Mouse (Mus musculus) CH12.LX (cell line): ENCODE results near the gene Gmds. TPM values are rescaled to one million over a fixed set of nuclear protein-coding genes. Genes with fewer than 3 reads are reported as not detected.

Source experiments
- DNase-seq: peaks from one replicate; pipeline ENCODE4 v3.0.0-alpha.2; 2013; ENCODE audit errors: extremely low read depth
- H3K27ac ChIP-seq: 2 replicates; pipeline ENCODE4 v1.5.1; 2012; ENCODE audit warnings: low read depth, mild to moderate bottlenecking, control low read depth, moderate library complexity; ENCODE audit not compliant: insufficient read depth
- H3K27me3 ChIP-seq: replicated peaks from 2 replicates; pipeline ENCODE3; 2012; ENCODE audit warnings: inconsistent platforms
- H3K36me3 ChIP-seq, 2 experiments: replicated peaks in 1 of 2; 2 replicates each; pipeline versions ENCODE3 to v1.6.1; 2012; ENCODE audit warnings: inconsistent platforms in 1 of 2, low read length in 1 of 2, mild to moderate bottlenecking in 1 of 2, mixed read lengths in 1 of 2, moderate library complexity in 1 of 2; ENCODE audit not compliant: control insufficient read depth in 1 of 2, insufficient read depth in 1 of 2
- H3K4me1 ChIP-seq, 2 experiments: 2 replicates each; pipeline ENCODE4 v1.6.1; 2012; ENCODE audit warnings: inconsistent platforms in 1 of 2, moderate library complexity in 1 of 2; ENCODE audit not compliant: insufficient read depth in 2 of 2, control insufficient read depth in 1 of 2
- H3K4me2 ChIP-seq: 2 replicates; pipeline ENCODE4 v1.6.1; 2012; ENCODE audit warnings: low read depth, mild to moderate bottlenecking, control low read depth; ENCODE audit not compliant: poor library complexity, insufficient read depth, severe bottlenecking
- H3K4me3 ChIP-seq, 3 experiments: fragments of 150-350 bp in 1 of 3; sonication (generic) in 1 of 3; replicated peaks in 1 of 3; 2 replicates each; pipeline versions ENCODE3 to v1.5.1; 2011 to 2012; ENCODE audit warnings: low read depth in 2 of 3, low read length in 2 of 3, mild to moderate bottlenecking in 2 of 3, moderate library complexity in 2 of 3, control low read depth in 1 of 3, improper control_type of control experiment in 1 of 3, inconsistent platforms in 1 of 3, mixed read lengths in 1 of 3; ENCODE audit not compliant: poor library complexity in 1 of 3
- H3K79me2 ChIP-seq: replicated peaks from 2 replicates; pipeline ENCODE4 v1.6.1; 2012; ENCODE audit warnings: mild to moderate bottlenecking, moderate library complexity; ENCODE audit not compliant: control insufficient read depth, poor library complexity, insufficient read depth, severe bottlenecking; ENCODE audit errors: extremely low read depth
- H3K9ac ChIP-seq: 2 replicates; pipeline ENCODE4 v1.6.1; 2012; ENCODE audit warnings: low read depth, mild to moderate bottlenecking, control low read depth, moderate library complexity; ENCODE audit not compliant: insufficient read depth
- H3K9me3 ChIP-seq: replicated peaks from 2 replicates; pipeline ENCODE3; 2012; ENCODE audit warnings: low read length, inconsistent platforms, mixed read lengths
- CHD1 ChIP-seq: IDR thresholded peaks from 2 replicates; pipeline ENCODE4 v1.6.1; 2012; ENCODE audit warnings: low read depth, low read length, improper control_type of control experiment, inconsistent platforms
- CHD2 ChIP-seq: IDR thresholded peaks from 2 replicates; pipeline ENCODE4 v1.6.1; 2011; ENCODE audit warnings: low read length, improper control_type of control experiment
- E2F4 ChIP-seq: IDR thresholded peaks from 2 replicates; pipeline ENCODE4 v1.6.1; 2011; ENCODE audit warnings: low read depth, low read length, improper control_type of control experiment; ENCODE audit not compliant: insufficient replicate concordance
- IRF4 ChIP-seq: IDR thresholded peaks from 2 replicates; pipeline ENCODE4 v1.6.1; 2014; ENCODE audit warnings: low read depth, mild to moderate bottlenecking, inconsistent platforms, low read length, improper control_type of control experiment
- NRF1 ChIP-seq: IDR thresholded peaks from 2 replicates; pipeline ENCODE4 v1.6.1; 2014; ENCODE audit warnings: low read depth, mild to moderate bottlenecking, inconsistent platforms, low read length, improper control_type of control experiment, moderate library complexity
- PAX5 ChIP-seq: IDR thresholded peaks from 2 replicates; pipeline ENCODE4 v1.6.1; 2012; ENCODE audit warnings: low read length, inconsistent platforms, mixed read lengths
- RAD21 ChIP-seq: IDR thresholded peaks from 2 replicates; pipeline ENCODE4 v1.6.1; 2011; ENCODE audit warnings: low read depth, mild to moderate bottlenecking, low read length, improper control_type of control experiment, moderate library complexity
- RCOR1 ChIP-seq: conservative IDR thresholded peaks from 2 replicates; pipeline ENCODE4 v1.6.1; 2012; ENCODE audit warnings: low read depth, mild to moderate bottlenecking, inconsistent platforms, low read length, improper control_type of control experiment
- SIN3A ChIP-seq: IDR thresholded peaks from 2 replicates; pipeline ENCODE4 v1.6.1; 2012; ENCODE audit warnings: low read length, improper control_type of control experiment, inconsistent platforms
- TBP ChIP-seq: conservative IDR thresholded peaks from 2 replicates; pipeline ENCODE4 v1.6.1; 2011; ENCODE audit warnings: low read depth, low read length, improper control_type of control experiment
- TCF12 ChIP-seq: IDR thresholded peaks from 2 replicates; pipeline ENCODE4 v1.6.1; 2014; ENCODE audit warnings: low read depth, mild to moderate bottlenecking, inconsistent platforms, low read length, improper control_type of control experiment
- USF2 ChIP-seq: conservative IDR thresholded peaks from 2 replicates; pipeline ENCODE4 v1.6.1; 2011; ENCODE audit warnings: low read depth, low read length, improper control_type of control experiment
- ZC3H11A ChIP-seq: IDR thresholded peaks from 2 replicates; pipeline ENCODE4 v1.6.1; 2012; ENCODE audit warnings: low read depth, mild to moderate bottlenecking, inconsistent platforms, low read length, improper control_type of control experiment
- ZMIZ1 ChIP-seq: IDR thresholded peaks from 2 replicates; pipeline ENCODE4 v1.6.1; 2012; ENCODE audit warnings: low read depth, mild to moderate bottlenecking, inconsistent platforms, low read length, improper control_type of control experiment
- ZNF384 ChIP-seq: IDR thresholded peaks from 2 replicates; pipeline ENCODE4 v1.6.1; 2012; ENCODE audit warnings: low read depth, low read length, improper control_type of control experiment, inconsistent platforms
- dilution Hi-C: fragments of 300-500 bp; cut with MboI; formaldehyde crosslinking; loops from 2 replicates; pipeline ENCODE4 v1.14.3; 2020; ENCODE audit warnings: low sequenced_read_pairs; ENCODE audit not compliant: extremely low pct_unique_long_range_greater_than_20kb, extremely low pct_ligation_motif_present
- in situ Hi-C: fragments of 300-500 bp; cut with MboI; formaldehyde crosslinking; loops from 3 replicates; pipeline ENCODE4 v1.14.3; 2019; ENCODE audit warnings: low sequenced_read_pairs, low pct_ligation_motif_present, low pct_unique_long_range_greater_than_20kb, mixed read lengths
- polyA plus RNA-seq: library from polyadenylated mRNA; unstranded; fragments of >175 nt; gene quantifications from 2 replicates; pipeline ENCODE4 v1.2.1, GENCODE M21; 2012; ENCODE audit warnings: low read depth; ENCODE audit not compliant: insufficient read length
- total RNA-seq, 2 experiments: library from RNA; depleted of rRNA; stranded (reverse); fragments of 300-350 nt in 1 of 2; fragments of >200 nt in 1 of 2; gene quantifications; 2 replicates each; pipeline ENCODE4 v1.2.3; 2012 to 2014

The Gmds gene
- total and polyA plus RNA-seq, 3 experiments = 11.0 to 19.3 (median 15.1) TPM

- in situ Hi-C loops = no loop called here
- H3K79me2 ChIP-seq = no peaks in the 10 kb centered on the region
- no peak overlapping the region for H3K9ac ChIP-seq
- no peaks in the 10 kb centered on the region for H3K36me3 ChIP-seq
- H3K27me3 ChIP-seq = no peaks in the 10 kb centered on the region
- no peak for TF ChIP-seq NRF1
- TF ChIP-seq CHD2 = no peak
- TF ChIP-seq ZNF384 = no peak
- TF ChIP-seq SIN3A = no peak
- TF ChIP-seq RAD21 = no peak
- H3K4me2 ChIP-seq = no peak overlapping the region
- dilution Hi-C loops = no loop called here
- no peak overlapping the region for H3K4me3 ChIP-seq
- no peak overlapping the region for H3K27ac ChIP-seq
- DNase-seq = no peak
- H3K9me3 ChIP-seq = no peaks in the 10 kb centered on the region
- peaks cover 0 to 5% of the 10 kb centered on the region in 2 experiments; a peak in 1 of 4 replicates for H3K4me1 ChIP-seq
Observed at GRCm38 (mm10) chr13:32158240-32158639, 180.3 kb downstream of the Gmds start.

- Histone ChIP-seq H3K79me2 (no peaks in the 10 kb centered on the region), H3K4me2 (no peak overlapping the region), H3K36me3 (no peaks in the 10 kb centered on the region), H3K9ac (no peak overlapping the region), H3K9me3 (no peaks in the 10 kb centered on the region), H3K4me1 (no peaks in the 10 kb centered on the region), H3K4me3 (no peak overlapping the region), H3K27ac (no peak overlapping the region), H3K27me3 (no peaks in the 10 kb centered on the region)
- dilution Hi-C loops = no loop called here
- in situ Hi-C loops = no loop called here
- DNase-seq = no peak
- TF ChIP-seq ZNF384 (no peak), TBP (no peak), CHD1 (no peak), E2F4 (no peak), IRF4 (no peak), TCF12 (no peak), CHD2 (no peak), USF2 (no peak)
- TF ChIP-seq, all 38 proteins: peak for 0
Observed at GRCm38 (mm10) chr13:32145916-32146315, 192.6 kb downstream of the Gmds start.

DNA sequence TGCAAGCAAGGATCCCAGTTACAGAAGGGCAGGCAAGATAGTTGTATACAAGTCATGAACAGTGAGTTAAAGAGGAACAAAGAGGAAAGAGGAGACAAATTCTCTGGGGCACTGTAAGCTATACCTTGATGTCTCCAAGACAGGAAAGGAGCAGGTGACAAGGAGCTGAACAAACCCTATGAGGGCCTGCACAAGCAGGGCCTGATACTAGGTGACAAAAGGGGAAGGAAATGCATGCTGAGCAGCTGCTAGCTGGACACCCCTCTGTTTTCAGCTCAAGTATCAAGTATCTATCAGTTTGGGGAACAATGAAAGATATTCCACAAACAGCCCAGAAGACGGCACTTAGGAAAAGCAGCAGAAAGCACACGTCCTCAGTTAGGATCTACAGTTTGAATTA is 193.4 kb downstream of the Gmds start:
- Histone ChIP-seq H3K36me3 (no peaks in the 10 kb centered on the region), H3K27me3 (no peaks in the 10 kb centered on the region), H3K9ac (no peak overlapping the region), H3K4me3 (no peak overlapping the region), H3K4me1 (no peaks in the 10 kb centered on the region)
- TF ChIP-seq RCOR1 (no peak), ZMIZ1 (no peak), ZC3H11A (no peak), CHD1 (no peak), PAX5 (no peak)
- TF ChIP-seq, all 38 proteins: peak for 0
- DNase-seq = no peak
- dilution Hi-C loops = no loop called here
- Histone ChIP-seq H3K9me3 (no peaks in the 10 kb centered on the region), H3K79me2 (no peaks in the 10 kb centered on the region), H3K27ac (no peak overlapping the region), H3K4me2 (no peak overlapping the region)
- in situ Hi-C loops = no loop called here
